Mouse (Mus musculus) hindbrain, embryonic 16.5 days (tissue): ENCODE results near the gene Ndel1. TPM values are rescaled to one million over a fixed set of nuclear protein-coding genes. Genes with fewer than 3 reads are reported as not detected.

Source experiments
- ATAC-seq: fragments of 200-750 bp; cut with Nextera tagmentation; 2 replicates; pipeline ENCODE4 v1.8.0; 2017; ENCODE audit warnings: moderate TSS enrichment, moderate library complexity
- H3K27ac ChIP-seq: fragments of 300-500 bp; sonication (generic); 2 replicates; pipeline ENCODE4 v1.5.1; 2014; ENCODE audit warnings: low read depth, mild to moderate bottlenecking, control low read depth, low read length, moderate library complexity
- H3K27me3 ChIP-seq: fragments of 300-500 bp; sonication (generic); replicated peaks from 2 replicates; pipeline ENCODE4 v1.6.1; 2014; ENCODE audit warnings: low read length; ENCODE audit not compliant: control insufficient read depth, insufficient read depth
- H3K36me3 ChIP-seq: fragments of 300-500 bp; sonication (generic); 2 replicates; pipeline ENCODE4 v1.6.1; 2014; ENCODE audit warnings: mild to moderate bottlenecking, low read length, moderate library complexity, mixed read lengths; ENCODE audit not compliant: control insufficient read depth, insufficient read depth
- H3K4me1 ChIP-seq: fragments of 300-500 bp; sonication (generic); 2 replicates; pipeline ENCODE4 v1.6.1; 2014; ENCODE audit warnings: low read depth, low read length; ENCODE audit not compliant: control insufficient read depth, insufficient read depth
- H3K4me2 ChIP-seq: fragments of 300-500 bp; sonication (generic); 2 replicates; pipeline ENCODE4 v1.6.1; 2014; ENCODE audit warnings: mild to moderate bottlenecking, low read length, control low read depth, moderate library complexity
- H3K4me3 ChIP-seq: fragments of 300-500 bp; sonication (generic); 2 replicates; pipeline ENCODE4 v1.5.1; 2014; ENCODE audit warnings: mild to moderate bottlenecking, low read length, control low read depth, moderate library complexity
- H3K9ac ChIP-seq: fragments of 300-500 bp; sonication (generic); 2 replicates; pipeline ENCODE4 v1.6.1; 2014; ENCODE audit warnings: low read depth, mild to moderate bottlenecking, control low read depth, low read length, moderate library complexity
- H3K9me3 ChIP-seq: fragments of 300-500 bp; sonication (generic); 2 replicates; pipeline ENCODE4 v1.6.1; 2014; ENCODE audit warnings: mild to moderate bottlenecking, low read length, moderate library complexity; ENCODE audit not compliant: control insufficient read depth
- WGBS: fragments of 180-500 bp; shearing (Covaris S2); extraction: QIAGEN DNeasy Blood & Tissue Kit; methylation state at CpG from one replicate; pipeline ENCODE4 v1.1.7; 2014; 5-methylcytosine and 5-hydroxymethylcytosine counted together
- polyA plus RNA-seq: library from polyadenylated mRNA; unstranded; fragments of >200 nt; fragmentation: Nextera tagmentation; extraction: Ambion mirVana; gene quantifications from 2 replicates; pipeline ENCODE4 v1.2.1, GENCODE M21; 2015

Gene Ndel1
- polyA plus RNA-seq, 1 experiment from 2014 or later = 112 TPM

- Histone ChIP-seq H3K4me2 (no peak overlapping the region), H3K9me3 (no peaks in the 10 kb centered on the region), H3K27ac (no peak overlapping the region), H3K27me3 (no peaks in the 10 kb centered on the region), H3K9ac (no peak overlapping the region), H3K36me3 (no peaks in the 10 kb centered on the region), H3K4me1 (no peaks in the 10 kb centered on the region), H3K4me3 (no peak overlapping the region)
- WGBS = 69% methylated on average over 4 of the region's 4 CpGs
- ATAC-seq = no peak
Observed at GRCm38 (mm10) chr11:68863631-68864091, 8.0 kb downstream of the Ndel1 start.

GRCm38 (mm10) chr11:68862260-68862659, 9.4 kb downstream of the Ndel1 start:
- no peak overlapping the region for H3K4me3 ChIP-seq
- H3K27ac ChIP-seq = no peak overlapping the region
- no peaks in the 10 kb centered on the region for H3K9me3 ChIP-seq
- no peak for ATAC-seq
- H3K27me3 ChIP-seq = no peaks in the 10 kb centered on the region
- H3K36me3 ChIP-seq = no peaks in the 10 kb centered on the region
- no peaks in the 10 kb centered on the region for H3K4me1 ChIP-seq
- 62% methylated on average over 2 of the region's 2 CpGs for WGBS
- no peak overlapping the region for H3K9ac ChIP-seq
- H3K4me2 ChIP-seq = no peak overlapping the region

GRCm38 (mm10) chr11:68859943-68860593, 11.6 kb downstream of the Ndel1 start:
- H3K27me3 ChIP-seq = no peaks in the 10 kb centered on the region
- no peak overlapping the region for H3K27ac ChIP-seq
- no peaks in the 10 kb centered on the region for H3K4me1 ChIP-seq
- 89% methylated on average over 8 of the region's 8 CpGs for WGBS
- H3K9ac ChIP-seq = no peak overlapping the region
- no peaks in the 10 kb centered on the region for H3K36me3 ChIP-seq
- no peak overlapping the region for H3K4me3 ChIP-seq
- no peak for ATAC-seq
- H3K4me2 ChIP-seq = no peak overlapping the region
- H3K9me3 ChIP-seq = no peaks in the 10 kb centered on the region

- H3K9me3 ChIP-seq = no peaks in the 10 kb centered on the region
- H3K4me3 ChIP-seq = no peak overlapping the region
- H3K4me1 ChIP-seq = peaks cover 6% of the 10 kb centered on the region
- H3K27me3 ChIP-seq = no peaks in the 10 kb centered on the region
- ATAC-seq = no peak
- WGBS = 90% methylated on average over 3 of the region's 3 CpGs
- no peak overlapping the region for H3K4me2 ChIP-seq
- H3K27ac ChIP-seq = no peak overlapping the region
- H3K36me3 ChIP-seq = no peaks in the 10 kb centered on the region
- no peak overlapping the region for H3K9ac ChIP-seq
Observed at GRCm38 (mm10) chr11:68857329-68857728, 14.3 kb downstream of the Ndel1 start.

GRCm38 (mm10) chr11:68854621-68855020, 17.0 kb downstream of the Ndel1 start:
- Histone ChIP-seq H3K4me2 (no peak overlapping the region), H3K4me3 (no peak overlapping the region), H3K4me1 (peaks cover 23% of the 10 kb centered on the region), H3K36me3 (no peaks in the 10 kb centered on the region), H3K9me3 (no peaks in the 10 kb centered on the region), H3K27me3 (no peaks in the 10 kb centered on the region), H3K9ac (no peak overlapping the region), H3K27ac (no peak overlapping the region)
- 89% methylated on average over 3 of the region's 3 CpGs for WGBS
- no peak for ATAC-seq

- WGBS = 45% methylated on average over 14 of the region's 14 CpGs
- peak overlapping the region; percentile 87 for H3K4me2 ChIP-seq
- H3K4me1 ChIP-seq = peaks cover 23% of the 10 kb centered on the region
Observed at GRCm38 (mm10) chr11:68853611-68854401, 17.9 kb downstream of the Ndel1 start.

GRCm38 (mm10) chr11:68852932-68853409, 18.7 kb downstream of the Ndel1 start:
- Histone ChIP-seq H3K27me3 (no peaks in the 10 kb centered on the region), H3K4me2 (peak overlapping the region; percentile 87), H3K27ac (peak overlapping the region; percentile 92), H3K9ac (peak overlapping the region; percentile 90), H3K9me3 (no peaks in the 10 kb centered on the region), H3K4me1 (peaks cover 23% of the 10 kb centered on the region), H3K36me3 (no peaks in the 10 kb centered on the region), H3K4me3 (peak overlapping the region; percentile 73)
- WGBS = under 1% methylated on average over 40 of the region's 42 CpGs
- peak; percentile 99 for ATAC-seq

More at GRCm38 (mm10) chr11:68853611-68854401, 17.9 kb downstream of the Ndel1 start:
- Histone ChIP-seq H3K36me3 (no peaks in the 10 kb centered on the region), H3K9ac (peak overlapping the region; percentile 61), H3K27ac (peak overlapping the region; percentile 74), H3K27me3 (no peaks in the 10 kb centered on the region), H3K9me3 (no peaks in the 10 kb centered on the region), H3K4me3 (peak overlapping the region; percentile 73)
- ATAC-seq = no peak

- Histone ChIP-seq H3K4me2 (peak overlapping the region; percentile 83), H3K36me3 (no peaks in the 10 kb centered on the region), H3K4me1 (peaks cover 23% of the 10 kb centered on the region), H3K9me3 (no peaks in the 10 kb centered on the region), H3K9ac (peak overlapping the region; percentile 90), H3K27ac (peak overlapping the region; percentile 92), H3K27me3 (no peaks in the 10 kb centered on the region), H3K4me3 (peak overlapping the region; percentile 73)
- ATAC-seq = no peak; the same call in 1 of the 2 replicates
- WGBS = 0% methylated on average over 30 of the region's 36 CpGs
Observed at GRCm38 (mm10) chr11:68852486-68852901, 19.2 kb downstream of the Ndel1 start.
